Mouse (Mus musculus): ENCODE measurements around the gene Tgfbr3.

Gene Tgfbr3

GRCm38 (mm10) chr5:107173483-107173882 is 115.9 kb downstream of the Tgfbr3 start:
- ChIA-PET CTCF (interaction anchor here in 1 of 4 experiments (0.6 kb wide), 1 partner anchor 123 kb away, joined by 3 read pairs; no protein-coding TSS in a partner anchor), POLR2A (interaction anchor here in 2 of 4 experiments (0.6 to 0.9 kb wide), 2 partner anchors 22 to 151 kb away, joined by 4 read pairs; no protein-coding TSS in a partner anchor)

GRCm38 (mm10) chr5:107171861-107172260 is 117.6 kb downstream of the Tgfbr3 start:
- ChIA-PET CTCF (no interaction called here), POLR2A (no interaction called here)

GRCm38 (mm10) chr5:107169796-107170195 is 119.6 kb downstream of the Tgfbr3 start:
- POLR2A ChIA-PET, result interaction anchor here in 1 of 4 experiments (0.6 kb wide), 1 partner anchor 99 kb away, joined by 6 read pairs; no protein-coding TSS in a partner anchor
- CTCF ChIA-PET, result no interaction called here

- POLR2A ChIA-PET, result interaction anchor here in 1 of 4 experiments (0.7 to 1.3 kb wide), 3 partner anchors 11 to 230 kb away, joined by 3 to 4 read pairs (median 3); no protein-coding TSS in a partner anchor
Measured at GRCm38 (mm10) chr5:107167872-107168300, 121.5 kb downstream of the Tgfbr3 start.

DNA sequence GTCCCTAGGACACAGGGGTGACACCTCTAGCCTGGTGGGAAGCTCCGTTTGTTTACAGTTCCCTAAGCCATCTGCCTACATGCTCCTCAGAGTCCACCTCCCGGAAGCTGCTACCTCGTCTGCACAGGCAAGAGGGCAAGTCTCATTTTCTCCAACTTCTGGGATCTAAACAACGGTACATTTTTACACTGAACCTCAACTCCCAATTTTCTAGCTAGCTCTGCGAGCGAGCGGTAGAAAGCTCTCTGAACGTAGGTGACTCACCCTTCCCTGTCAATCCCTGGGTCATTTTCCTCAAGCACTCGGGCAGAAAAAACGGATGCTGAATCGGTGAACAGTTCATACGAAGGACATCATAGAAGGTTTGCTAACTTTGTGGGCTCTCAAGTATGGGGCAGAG is 122.1 kb downstream of the Tgfbr3 start:
- POLR2A ChIA-PET, result interaction anchor here in 1 of 4 experiments (1.3 kb wide), 1 partner anchor 10 kb away, joined by 4 read pairs; no protein-coding TSS in a partner anchor
- CTCF ChIA-PET, result no interaction called here

More at GRCm38 (mm10) chr5:107167872-107168300, 121.5 kb downstream of the Tgfbr3 start:
- CTCF ChIA-PET, result no interaction called here

DNA sequence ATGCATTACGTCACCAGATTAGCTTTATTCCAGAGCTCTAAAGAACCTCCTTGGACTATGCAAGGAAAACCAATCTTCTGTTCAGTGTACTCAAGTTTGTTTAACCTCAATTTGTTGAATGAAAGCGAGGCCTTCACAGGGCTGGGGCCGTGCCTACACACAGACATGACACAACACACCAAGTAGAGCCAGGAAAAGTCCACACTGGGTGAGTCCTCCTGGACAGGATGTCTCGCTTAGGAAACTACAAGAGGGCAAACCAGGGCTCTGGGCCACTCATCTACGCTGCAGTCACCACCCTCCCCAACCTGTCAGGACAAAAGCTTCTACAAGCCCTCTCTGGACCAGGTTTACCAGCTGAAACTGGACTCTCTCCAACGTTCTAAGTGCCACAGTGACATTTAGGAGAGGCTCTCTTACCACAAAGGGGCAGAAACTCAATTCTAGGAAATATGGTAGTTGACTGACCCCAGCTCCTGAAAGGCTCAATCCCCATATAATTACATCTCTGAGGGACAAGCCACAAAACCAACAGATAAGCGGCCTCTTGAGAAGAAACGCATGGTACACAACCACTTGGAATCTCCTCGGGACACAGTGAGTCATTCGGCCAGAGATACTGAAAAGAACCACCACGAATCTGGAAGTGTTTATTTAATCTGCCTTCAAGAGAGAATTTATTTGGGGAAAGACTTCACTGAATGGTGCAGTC is 122.6 kb downstream of the Tgfbr3 start:
- ChIA-PET CTCF (no interaction called here), POLR2A (interaction anchor here in 2 of 4 experiments (0.6 to 1.3 kb wide), 2 partner anchors 10 to 1391 kb away, joined by 4 to 9 read pairs; no protein-coding TSS in a partner anchor)

DNA sequence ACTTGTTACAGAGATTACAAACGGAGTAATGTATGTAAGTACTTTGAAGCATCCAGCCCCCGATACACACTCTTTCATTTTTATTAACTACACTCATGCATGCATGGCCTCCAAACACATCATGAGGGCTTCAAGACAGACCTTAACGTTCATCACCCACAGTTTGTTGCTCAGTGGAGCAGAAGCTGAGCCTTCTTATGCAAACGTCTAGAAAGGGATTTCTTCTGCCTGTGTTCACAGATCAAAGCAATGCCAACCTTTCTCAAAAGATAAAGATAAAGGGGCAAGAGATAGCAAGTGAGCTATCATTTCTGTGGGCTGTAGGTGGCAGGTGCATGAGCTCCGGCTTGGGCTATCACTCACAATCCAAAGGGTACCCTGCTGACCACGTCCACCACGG is 123.7 kb downstream of the Tgfbr3 start:
- ChIA-PET CTCF (no interaction called here), POLR2A (no interaction called here)

DNA sequence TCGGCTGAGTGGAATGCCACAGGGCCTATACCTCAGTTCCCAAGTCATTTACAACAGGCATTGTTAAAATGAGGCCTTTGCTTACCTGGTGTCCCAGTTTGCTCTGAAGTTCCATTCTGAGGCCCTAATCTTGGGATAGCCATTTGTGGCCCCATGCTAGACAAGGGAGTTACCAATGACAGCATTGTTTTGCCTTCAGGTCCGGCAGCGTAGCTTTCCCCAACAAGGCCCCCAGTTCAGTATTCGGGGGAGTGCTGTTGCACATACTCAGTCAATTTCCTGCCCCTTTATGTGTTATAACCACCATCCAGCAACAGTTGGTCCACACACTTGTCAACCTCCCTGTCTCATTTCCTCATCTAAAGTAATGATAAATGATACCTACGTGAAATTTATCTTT is 124.2 kb downstream of the Tgfbr3 start:
- CTCF ChIA-PET, result no interaction called here
- POLR2A ChIA-PET, result no interaction called here

DNA sequence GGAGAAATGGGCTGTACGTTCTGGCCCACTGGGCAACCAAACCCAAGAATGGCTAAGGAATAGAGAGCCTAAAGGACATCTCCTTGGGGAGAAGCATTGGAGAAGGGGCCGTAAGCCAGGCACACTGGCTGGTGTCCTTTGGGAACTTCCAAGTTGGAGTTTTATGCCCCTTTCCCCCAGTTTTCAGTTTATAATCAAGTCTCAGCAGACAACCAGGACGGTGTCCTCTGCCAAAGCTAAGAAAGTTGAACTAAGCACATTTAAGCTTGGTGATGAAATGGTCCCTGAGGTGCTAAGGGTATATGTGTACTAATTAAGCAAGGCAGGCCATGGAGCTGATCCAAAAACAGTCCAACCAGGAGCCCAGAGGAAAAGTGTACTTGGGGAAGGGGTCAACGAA is 124.6 kb downstream of the Tgfbr3 start:
- ChIA-PET POLR2A (interaction anchor here in 1 of 4 experiments (1.5 kb wide), 1 partner anchor 13 kb away, joined by 3 read pairs; no protein-coding TSS in a partner anchor), CTCF (no interaction called here)

DNA sequence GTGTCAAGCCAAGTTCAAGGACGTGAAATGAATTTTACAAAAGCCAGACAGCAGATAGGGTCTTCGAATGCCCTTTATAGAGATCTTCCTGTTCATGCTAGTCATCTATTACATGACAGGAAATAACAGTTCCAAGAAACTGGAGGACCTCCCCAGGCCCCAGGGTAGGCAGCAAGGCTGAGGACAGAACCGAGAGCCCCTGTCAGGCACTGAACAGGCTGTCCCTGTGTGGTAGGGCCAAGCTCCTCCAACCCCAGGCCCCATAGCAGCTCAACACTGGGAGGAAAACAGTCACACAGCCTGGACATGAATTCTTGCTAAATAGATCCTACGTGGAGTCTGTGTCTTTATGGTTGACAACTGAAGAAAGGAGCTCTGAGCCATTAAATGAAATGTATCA is 125.3 kb downstream of the Tgfbr3 start:
- ChIA-PET POLR2A (interaction anchor here in 1 of 4 experiments (1.5 kb wide), 1 partner anchor 13 kb away, joined by 3 read pairs; no protein-coding TSS in a partner anchor), CTCF (no interaction called here)

DNA sequence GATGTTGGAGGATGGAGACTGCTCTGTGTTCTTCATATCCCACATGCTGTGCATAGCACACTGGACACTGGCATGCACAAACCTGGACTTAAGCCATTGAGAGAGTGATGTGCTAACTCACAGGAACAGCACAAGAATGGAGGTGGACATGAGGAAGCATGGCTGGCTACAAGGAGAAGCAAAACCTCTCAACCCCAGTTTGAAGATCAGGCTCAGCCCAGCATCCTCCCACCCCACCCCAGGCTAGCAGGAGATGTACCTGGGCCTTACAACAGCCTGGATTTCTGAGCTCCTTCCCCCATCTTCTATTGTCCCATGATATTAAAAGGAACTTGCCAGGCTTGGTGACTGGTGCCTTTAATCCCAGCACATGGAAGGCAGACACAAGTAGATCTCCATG is 126.1 kb downstream of the Tgfbr3 start:
- ChIA-PET CTCF (no interaction called here), POLR2A (interaction anchor here in 1 of 4 experiments (1.5 kb wide), 1 partner anchor 12 kb away, joined by 3 read pairs; no protein-coding TSS in a partner anchor)

DNA sequence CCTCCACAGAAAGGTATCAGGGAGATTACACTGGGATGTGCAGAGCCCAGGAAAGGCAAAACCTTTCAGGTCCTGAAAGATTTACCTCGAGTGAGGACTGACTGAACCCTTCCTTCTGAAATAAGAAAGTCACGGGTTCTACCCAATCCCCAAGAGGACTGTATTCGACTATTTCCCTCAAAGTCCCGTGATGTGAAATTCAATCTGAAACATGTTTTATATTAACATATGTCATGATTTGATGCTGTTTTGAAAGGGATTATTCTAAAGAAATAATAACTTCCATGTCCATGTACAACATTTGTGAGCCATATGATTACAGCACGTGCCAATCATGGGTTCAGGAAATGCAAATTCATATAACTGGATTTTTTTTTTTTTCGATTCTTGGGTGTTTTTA is 126.6 kb downstream of the Tgfbr3 start:
- CTCF ChIA-PET, result no interaction called here
- POLR2A ChIA-PET, result no interaction called here

DNA sequence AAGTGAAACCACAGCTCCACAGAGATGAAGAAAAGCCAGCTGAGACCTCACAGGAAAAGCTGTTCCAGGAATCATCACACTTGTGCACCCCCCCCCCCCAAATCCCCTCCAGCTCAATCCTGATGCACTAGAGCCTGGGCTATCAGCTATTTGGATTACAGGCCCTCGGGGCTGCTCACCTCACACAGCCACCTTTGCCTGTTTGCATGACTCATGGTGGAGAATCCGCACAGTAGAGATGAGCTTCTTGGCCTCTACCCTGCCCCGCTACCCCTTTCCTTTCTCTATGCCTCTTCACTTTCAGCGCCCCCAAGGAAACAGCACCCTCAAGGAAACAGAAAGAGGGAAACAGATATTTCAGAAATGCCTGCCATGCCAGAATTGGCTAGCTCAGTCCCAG is 127.1 kb downstream of the Tgfbr3 start:
- CTCF ChIA-PET, result interaction anchor here in 1 of 4 experiments (0.6 kb wide), 1 partner anchor 351 kb away, joined by 3 read pairs; no protein-coding TSS in a partner anchor
- POLR2A ChIA-PET, result interaction anchor here in 2 of 4 experiments (0.7 kb wide), 2 partner anchors 34 to 49 kb away, joined by 3 read pairs; no protein-coding TSS in a partner anchor

GRCm38 (mm10) chr5:107159914-107160890 is 129.2 kb downstream of the Tgfbr3 start:
- CTCF ChIA-PET, result interaction anchor here in 1 of 4 experiments (0.7 kb wide), 1 partner anchor 1510 kb away, joined by 3 read pairs; no protein-coding TSS in a partner anchor
- POLR2A ChIA-PET, result interaction anchor here in 2 of 4 experiments (0.7 to 1.1 kb wide), 3 partner anchors 9 to 52 kb away, joined by 4 read pairs; no protein-coding TSS in a partner anchor

- ChIA-PET POLR2A (no interaction called here), CTCF (no interaction called here)
Measured at GRCm38 (mm10) chr5:107158531-107159178, 130.8 kb downstream of the Tgfbr3 start.

GRCm38 (mm10) chr5:107157384-107157783 is 132.0 kb downstream of the Tgfbr3 start:
- CTCF ChIA-PET, result no interaction called here
- POLR2A ChIA-PET, result interaction anchor here in 3 of 4 experiments (0.6 to 1.1 kb wide), 6 partner anchors 9 to 125 kb away, joined by 3 to 9 read pairs (median 4); no protein-coding TSS in a partner anchor

DNA sequence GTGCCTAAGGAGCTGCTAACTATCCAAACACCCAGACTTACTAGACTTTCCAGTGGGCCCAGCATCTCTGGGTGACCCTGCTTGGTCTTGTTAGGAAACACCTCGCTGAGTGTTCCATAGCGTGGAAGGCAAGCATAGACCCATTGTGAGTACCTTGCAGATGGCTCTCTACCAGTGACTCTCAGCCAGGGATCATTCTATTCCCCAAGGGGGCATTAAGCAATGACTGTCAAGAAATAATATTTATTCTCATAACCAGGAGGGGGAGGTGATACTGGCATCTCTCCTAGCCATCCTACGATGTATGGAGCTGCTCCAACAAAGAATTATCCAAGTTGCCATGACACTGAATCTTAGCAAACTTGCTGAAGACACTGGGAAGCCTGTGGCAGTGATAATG is 133.3 kb downstream of the Tgfbr3 start:
- POLR2A ChIA-PET, result no interaction called here
- CTCF ChIA-PET, result no interaction called here

- POLR2A ChIA-PET, result no interaction called here
- CTCF ChIA-PET, result no interaction called here
Measured at GRCm38 (mm10) chr5:107152989-107153388, 136.4 kb downstream of the Tgfbr3 start.

- POLR2A ChIA-PET, result interaction anchor here in 1 of 4 experiments (1.3 to 1.9 kb wide), 2 partner anchors 9 to 13 kb away, joined by 3 to 4 read pairs; no protein-coding TSS in a partner anchor
- CTCF ChIA-PET, result no interaction called here
Measured at GRCm38 (mm10) chr5:107151320-107151719, 138.1 kb downstream of the Tgfbr3 start.
